Mouse (Mus musculus) spleen, adult 18-20 months (tissue): ENCODE data around the gene Cacna1d.

Source experiments
- DNase-seq, 2 experiments: peaks; one replicate each; pipeline ENCODE4 v3.0.0; 2022; ENCODE audit warnings: mixed read lengths in 2 of 2

Cacna1d gene

DNA sequence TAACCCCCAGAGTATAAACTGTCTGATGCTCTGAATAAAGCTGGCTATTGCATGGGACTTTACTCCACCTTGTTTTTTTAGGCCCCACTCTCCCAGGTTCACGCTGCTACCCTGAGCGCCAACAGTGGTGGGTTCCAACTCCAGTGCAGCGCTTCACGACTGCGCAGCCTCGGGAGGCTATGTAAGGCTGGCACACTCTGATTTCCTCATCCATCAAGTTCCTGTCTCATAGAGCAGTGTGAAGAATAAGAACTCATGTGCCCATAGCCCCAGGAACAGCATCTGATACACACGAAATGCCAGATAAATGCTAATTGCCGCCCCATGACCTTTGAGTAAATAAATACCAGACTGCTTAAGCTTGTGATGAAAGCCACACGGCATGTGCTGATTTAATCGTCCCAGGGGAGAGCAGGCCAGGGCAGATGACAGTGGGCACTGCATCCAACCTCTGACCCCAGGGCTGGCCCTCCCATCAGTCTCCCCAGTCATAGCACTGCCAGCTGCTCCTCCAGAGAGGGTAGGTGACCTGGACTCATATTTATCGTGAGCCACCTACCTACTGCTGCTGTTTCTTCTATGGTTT, 352.8 kb downstream of the Cacna1d start:
- DNase-seq = no peak

DNA sequence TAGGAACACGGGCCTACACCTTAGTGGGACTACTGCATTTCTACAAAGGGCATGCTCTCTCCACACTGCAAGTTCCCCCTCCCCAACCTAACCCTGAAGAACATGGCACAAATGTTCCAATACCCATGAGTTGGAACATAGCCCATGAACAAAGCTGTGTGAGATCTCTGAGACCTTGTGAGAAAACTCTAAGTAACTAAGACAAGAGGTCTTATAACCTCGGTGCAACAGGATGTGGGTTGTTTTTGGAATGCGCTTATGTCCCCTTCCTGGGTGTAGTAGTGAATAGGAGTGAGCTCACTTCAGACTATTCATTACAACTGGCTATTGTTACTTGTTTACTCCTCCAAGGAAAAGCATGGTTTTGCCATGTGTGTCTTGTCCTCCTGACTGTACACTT, 353.3 kb downstream of the Cacna1d start:
- DNase-seq = no peak

DNA sequence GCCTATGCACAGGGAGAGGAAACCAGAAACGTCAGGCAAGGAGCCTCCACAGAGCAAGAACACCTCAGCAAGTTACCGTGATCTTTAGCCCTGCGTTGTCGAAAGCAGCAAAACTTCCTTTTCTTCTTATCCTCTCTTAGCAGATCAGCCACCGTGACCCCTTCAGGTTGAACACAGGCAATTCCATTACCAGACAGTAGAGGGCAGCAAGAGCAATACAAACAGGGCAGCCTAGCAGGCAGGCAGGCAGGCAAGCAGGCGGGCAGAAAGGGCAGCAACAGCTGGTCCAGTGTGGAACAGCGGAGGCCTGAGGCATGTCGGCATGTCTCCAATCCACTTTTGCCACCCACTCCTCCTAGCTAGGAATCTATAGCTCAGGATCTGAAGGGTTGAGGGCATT, 354.3 kb downstream of the Cacna1d start:
- peak; percentile 68 to 81 for DNase-seq

DNA sequence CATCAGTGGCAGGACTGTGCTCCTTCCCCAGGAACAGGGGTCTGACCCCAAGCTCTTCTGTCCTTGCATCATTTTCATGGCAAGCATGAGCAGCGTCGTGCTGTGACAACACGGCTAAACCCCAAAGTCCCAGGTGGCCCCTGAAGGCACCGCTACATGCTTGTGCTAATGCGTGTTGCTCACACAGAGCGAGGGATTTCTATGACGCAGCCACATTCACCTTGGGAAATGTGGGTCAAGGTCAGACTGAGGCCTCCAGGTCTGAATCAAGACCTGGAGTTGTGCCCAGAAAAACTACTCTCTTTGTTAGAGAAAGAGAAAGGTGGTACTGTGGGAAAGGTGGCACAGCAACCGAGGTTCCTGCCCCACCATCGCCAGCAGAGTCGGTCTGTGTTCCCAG, 355.9 kb downstream of the Cacna1d start:
- DNase-seq = no peak

DNA sequence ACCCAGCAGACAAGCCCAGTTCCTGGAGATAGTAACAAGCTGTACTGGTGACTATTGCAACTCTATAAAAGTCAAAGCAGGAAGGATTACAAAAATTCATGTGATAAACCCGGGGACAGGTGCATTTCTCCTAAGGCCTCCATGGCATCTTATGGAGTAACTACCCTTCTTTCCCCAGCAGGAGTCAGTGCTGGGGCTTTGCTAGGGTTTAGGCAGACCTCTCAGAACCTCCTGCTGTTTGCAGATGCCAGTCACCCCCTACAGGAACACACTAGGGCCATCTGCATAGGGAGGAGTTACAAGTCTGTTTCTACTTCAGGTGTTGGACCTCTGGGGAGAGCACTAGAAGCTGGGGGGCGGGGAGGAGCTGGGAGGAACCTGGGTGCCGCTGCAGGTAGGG, 357.6 kb downstream of the Cacna1d start:
- DNase-seq = no peak

DNA sequence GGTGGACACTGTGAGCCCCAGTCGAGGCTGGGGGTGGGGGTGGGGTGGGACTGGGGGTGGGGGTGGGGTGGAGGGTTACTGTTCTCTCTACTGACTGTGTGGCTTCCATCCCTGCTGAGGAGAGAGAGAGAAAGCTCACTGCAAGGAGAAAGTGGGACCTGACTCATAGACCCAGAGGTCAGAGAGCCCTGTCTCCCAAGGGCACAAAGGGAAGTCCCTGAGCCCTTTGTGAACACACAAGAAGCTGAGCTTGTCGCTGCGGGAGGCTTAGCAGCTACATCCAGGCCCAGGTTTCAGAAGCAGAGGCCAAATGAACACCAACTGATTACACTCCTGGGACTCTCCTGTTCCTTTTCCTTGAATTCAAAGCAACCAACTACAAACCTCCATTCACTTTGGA, 360.0 kb downstream of the Cacna1d start:
- DNase-seq = no peak

DNA sequence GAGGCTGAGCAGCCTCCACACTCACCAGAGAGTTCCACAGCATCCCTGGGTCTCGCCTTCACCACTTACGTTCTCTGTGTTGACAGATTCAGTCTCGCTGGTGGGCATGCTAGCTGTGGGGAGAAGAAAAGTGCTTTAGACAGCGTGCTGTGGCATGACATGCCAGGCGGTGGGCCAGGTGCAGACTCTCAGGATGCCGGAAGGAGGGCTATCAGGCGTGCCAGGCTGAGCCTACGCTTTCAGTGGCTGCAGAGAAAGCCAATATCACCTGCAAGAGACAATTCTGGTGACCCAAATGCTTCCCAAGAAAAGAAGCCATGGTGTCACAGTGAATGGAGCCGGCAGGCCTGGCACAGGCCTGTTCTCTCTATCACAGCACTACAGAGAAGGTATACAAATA, 361.2 kb downstream of the Cacna1d start:
- no peak for DNase-seq

DNA sequence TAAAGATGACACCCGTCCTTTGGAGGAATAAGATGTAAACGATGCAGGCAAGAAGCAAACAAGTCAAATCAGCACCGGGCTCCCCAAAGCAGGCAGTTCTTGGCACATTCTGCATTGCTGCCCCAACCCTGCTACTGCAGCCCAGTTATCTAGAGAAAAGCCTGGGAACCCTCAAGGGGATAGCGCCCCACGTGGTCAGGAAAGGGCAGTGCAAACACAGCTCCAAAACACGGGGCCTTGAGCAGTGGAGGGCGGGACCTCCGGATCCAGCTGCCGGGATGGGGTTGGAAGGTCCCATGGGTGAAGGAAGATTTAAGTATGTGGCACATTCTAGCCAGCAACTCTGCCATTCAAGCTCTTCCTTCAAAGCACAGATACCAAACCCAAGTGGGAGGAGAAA, 361.9 kb downstream of the Cacna1d start:
- DNase-seq = peak in 1 of 2 experiments; percentile 25

DNA sequence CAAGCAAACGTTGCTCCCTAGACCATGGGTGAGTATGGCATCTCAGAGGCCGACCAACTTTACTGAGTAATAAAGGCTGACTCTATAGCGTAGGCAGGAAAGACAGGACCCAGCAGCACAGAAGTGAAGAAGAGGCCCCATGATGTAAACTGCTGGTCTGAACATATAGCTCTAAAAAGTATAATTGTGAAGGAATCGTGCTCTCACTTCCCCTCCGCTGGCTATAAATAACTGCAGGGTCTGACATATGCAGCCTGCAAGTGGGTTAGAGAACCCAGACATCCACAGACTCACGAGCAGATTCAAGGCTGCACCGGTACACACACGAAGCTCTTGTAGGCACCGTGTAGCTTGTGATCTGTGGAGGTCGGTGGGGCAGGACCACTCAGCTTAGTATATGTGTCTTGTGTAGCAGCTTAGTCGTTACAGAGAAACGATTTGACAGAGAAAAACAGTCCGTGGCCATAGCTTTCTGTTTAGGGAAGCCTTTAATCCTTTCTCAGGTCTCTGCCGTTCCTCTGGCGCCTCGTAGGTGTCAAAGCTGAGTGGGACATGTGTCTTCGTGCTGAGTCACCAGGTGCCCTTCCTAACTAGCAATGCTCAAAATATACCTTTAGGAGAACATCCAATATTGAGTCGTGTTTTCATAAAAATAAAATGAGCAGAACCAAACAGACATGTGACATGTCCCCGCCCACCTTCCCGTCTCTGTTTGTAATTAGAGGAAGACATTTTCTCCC, 366.1 kb downstream of the Cacna1d start:
- DNase-seq = peak in 1 of 2 experiments; percentile 22

DNA sequence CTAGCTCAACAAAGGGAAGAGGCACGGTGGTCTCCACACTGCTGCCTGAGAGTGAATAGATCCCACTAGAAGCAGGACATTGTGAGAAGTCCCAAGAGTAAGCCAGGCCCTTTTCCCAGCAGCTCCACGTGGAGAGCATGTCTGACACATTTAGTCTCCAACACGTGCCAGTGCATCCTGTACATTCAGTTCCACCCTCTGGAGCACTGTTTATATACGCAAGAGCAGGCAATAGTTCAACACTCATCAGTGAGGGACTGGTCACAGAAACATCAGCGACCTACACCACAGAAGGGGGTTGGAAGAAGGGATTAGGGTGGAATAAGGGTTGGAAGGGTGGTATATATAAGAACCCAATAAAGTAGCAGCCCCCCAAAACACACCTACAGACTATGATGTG, 371.2 kb downstream of the Cacna1d start:
- DNase-seq = no peak

DNA sequence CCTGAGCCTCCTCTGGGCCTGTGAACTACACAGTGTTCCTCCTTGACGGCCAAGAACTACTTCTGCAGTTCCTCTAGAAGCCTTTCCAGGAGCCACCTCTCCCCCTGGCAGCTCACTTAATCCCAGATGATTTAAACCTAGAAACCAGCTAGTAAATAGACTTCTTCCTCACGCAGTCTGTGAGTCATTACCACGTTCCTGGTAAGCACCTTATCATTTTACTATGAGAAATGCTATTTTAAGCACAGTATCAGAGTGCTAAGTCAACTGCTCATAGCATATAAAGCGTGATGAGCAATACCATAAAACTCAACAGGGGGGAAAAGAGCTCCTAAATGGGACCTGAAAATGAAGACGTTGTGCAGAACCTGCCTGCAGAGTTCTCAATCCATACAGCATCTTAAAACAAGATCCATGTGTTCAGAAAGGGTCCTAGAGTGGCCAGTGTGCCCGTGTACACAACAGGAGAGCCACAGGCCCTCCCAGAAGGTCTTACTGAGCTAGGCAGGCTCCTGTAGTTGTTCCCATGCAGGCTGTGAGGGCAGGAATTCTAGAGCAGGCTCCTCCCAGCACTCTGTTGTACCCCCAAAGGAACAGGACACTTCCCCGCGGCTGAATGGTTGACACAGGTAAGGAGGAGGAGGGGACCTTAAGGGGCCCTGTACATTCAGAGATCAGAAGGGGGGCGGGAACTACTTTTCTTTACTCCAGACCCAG, 377.7 kb downstream of the Cacna1d start:
- no peak for DNase-seq

DNA sequence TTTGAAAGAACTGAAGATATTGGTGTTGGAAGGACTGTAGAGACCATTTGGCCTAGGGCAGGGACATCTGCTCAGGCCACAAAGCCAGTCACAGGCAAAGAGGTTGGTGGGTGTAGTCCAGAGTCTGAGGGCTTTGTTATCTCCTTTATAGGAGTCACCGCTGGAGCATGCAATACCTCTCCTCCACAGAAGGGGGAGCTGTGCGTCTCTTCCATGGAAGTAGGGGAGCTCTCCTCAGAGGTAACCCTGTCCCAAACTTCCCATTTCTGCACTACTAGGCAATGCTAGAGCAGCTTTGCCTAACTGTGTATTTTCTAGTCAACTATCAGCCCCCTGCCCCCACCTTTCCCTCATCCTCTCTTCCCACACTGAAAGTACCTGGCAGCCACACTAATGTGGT, 382.2 kb downstream of the Cacna1d start:
- DNase-seq = peak in 1 of 2 experiments; percentile 19

DNA sequence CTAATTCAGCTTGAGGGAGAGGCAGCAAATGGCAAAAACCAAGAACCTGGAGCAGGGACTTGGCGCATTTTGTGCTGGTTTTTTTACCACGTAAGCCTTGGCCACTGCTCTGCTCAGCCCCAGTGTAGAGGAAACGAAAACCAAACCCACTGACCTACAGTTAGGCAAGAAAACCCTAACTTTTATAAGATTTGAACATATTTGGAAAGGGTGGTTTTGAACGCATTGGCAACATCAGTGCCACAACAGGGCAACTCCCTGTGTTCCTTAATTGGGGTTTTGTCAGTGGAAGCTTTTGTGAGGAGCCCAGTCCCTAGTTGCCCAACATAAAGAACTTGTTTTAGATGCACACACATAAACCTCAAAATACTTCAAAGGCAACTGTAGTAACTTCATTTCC, 384.7 kb downstream of the Cacna1d start:
- DNase-seq = no peak

DNA sequence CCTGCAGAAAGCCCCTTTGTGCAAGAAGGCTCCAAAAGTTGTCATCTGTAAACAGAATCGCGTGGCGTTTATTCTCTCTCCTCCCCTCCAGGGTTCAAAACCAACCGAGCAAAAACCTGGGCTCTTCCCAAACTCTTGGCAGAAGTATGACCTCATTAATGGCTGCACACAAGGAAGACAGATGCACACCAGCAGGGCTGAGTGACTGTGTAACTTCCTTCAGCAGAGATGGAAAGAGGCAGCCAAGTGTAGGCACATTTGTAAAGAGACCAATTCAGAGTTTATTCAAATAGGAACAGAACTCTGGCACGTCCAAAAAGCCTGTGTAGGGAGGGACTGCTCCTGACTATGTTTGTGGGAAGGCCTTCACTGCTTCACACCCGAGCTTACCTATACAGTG, 385.7 kb downstream of the Cacna1d start:
- no peak for DNase-seq

DNA sequence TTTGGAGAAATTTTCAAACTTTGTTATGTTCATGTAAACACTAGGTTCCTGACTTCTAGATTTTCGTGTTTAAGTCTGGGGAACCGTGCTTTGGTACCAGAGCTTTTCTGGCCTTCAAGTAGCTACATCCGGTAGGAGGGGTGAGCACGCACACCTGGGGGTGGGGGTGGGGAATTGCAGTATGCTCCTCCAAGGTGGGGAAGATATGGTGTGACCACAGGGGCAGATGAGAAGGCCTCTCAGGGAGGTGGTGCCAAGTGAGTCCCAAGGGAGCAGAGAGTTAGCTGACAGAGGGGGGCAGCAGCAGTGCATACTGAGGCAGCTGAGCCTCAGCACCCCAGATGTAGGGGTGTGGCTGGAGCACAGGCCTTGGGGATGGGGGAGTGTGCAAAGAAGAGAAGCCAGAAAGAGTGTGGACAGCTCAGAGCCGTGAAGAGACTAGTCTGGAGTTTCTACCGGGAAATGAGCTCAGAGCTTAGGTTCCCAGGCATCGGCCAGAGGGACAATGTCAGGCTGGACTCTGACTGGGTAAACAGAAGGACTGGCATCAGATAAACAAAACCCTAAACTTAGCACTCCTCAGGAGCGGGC, 387.2 kb downstream of the Cacna1d start:
- DNase-seq = no peak

DNA sequence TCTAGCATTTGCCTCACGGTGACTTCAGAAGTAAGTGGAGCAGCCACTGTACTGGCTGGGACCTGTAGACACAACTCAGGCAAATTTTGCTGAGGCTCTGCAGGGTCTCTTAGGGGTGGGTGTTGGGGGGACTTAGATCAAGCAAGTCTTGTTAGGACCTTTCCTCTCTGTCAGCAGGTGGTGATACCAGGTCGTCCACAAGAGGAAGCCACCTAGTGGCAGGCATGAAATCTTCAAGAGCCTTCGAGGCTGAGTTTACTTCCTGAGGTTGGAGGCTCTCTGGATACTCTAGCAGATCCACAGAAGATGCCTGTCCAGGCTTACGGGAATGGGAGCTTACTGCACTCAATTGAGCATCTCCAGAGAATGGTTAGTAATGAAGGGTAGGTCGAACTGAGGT, 394.0 kb downstream of the Cacna1d start:
- peak in 1 of 2 experiments; percentile 17 for DNase-seq

DNA sequence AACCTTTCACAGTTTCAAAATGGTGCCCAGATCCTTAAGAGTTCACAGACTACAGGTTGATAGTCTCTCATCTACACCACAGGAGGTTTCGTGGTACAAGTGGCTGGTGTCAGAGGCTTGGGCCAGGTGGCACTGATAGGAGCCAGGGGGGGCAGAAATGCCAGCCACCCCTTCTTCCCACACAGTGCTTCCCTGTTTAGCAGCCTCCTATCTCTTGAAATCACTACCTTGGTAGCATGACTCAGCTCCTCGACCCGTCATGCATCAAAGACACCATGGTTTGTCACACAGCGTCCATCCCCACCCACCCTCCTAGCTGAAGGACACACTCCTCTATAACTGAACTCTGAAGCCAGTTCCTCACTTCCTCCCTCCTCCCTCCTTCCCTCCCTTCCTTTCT, 398.8 kb downstream of the Cacna1d start:
- no peak for DNase-seq

DNA sequence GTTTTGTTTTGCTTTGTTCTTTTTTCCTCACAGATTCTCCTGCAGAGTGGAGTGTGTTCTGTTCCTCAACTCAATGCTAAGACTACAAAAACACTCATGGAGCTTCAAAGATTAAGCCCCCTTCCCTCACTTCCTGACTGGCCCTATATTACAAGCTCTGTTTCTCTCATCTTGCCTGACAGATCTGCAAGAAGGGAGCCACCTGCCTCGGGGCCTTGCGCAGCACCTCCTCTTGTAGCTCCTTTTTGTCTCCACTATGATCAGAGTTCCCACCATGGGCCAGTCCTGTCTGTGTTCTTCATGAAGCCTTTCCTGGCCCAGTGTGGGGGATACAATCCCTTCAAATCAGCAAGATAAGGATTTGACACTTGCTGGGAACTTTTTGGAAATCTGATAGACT, 399.2 kb downstream of the Cacna1d start:
- no peak for DNase-seq

DNA sequence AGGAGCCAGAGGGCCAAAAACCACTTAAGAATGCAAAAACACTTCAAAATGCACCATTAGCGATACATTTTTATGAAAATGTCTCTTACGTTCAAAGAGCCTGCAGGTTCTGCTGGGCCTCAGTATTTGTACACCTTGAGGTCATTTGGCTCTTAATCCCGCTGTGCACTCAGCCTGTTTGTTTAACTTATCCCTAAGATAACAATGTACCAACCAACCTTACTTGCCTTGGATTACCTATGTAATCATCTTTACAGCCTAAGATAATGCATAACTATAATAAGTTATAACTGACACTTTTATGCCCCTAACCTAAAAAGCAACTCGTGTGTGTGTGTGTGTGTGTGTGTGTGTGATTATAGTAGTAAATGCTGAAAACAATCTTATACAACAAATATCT, 411.5 kb downstream of the Cacna1d start:
- no peak for DNase-seq

DNA sequence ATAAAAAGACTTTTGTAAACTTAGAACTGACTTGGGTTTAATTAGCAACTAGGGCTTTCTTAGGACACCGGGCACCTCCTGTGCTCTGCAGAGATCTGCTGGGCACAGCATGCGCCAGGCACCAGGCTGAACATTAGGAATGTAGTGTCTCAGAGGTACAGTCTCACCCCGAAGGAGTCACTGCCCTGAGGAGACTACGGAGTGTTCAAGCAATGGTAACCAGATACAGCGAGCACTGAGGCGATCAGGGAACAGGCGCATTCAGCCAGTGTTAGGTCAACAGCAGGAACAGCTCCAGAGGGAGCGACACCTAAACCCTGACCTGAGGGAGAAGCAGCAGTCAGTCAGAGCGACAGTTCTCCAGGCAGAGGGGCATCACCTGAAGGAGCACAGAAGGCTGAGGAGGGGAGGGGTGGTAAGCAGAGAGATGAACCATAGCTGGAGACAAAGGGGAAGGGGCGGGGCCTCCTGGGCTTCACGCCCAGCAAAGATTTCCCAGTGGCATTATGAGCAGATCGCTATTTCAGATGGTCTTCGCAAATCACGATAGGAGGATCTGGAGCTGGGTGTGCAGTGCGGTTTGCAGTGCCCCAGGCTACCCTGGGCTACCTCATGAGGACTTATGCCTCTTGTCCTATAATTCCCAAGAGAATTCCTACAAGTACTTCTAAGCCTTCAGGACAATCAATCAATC, 413.0 kb downstream of the Cacna1d start:
- no peak for DNase-seq

DNA sequence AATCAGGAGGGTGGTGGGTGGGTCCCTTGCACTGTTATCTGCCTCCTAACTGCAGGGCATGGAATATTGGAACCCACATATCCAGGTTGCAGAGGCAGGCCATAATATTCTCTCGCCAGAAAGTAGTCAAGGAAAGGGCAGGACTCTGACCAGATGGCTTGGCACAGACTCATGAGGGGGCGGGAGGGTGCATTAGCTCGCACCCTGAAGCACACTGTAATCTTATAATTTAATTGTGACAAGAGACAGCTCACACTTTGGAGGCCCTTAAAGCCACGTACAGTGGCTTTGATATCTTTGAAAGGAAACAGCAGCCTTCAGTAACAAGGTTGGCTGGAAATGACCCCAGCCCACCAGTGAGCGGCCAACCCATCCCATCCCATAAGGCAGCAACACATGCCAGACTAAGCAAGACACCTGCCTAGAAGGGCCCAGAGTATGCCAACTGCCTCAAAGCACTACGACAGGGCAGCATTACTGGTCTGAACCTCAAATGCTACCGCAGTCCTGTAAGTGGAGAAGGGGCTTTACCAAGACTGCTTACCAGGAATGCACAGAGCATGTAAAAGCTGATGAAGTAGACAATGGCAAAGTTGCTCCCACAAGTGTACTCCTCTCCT, 415.9 kb downstream of the Cacna1d start:
- no peak for DNase-seq

DNA sequence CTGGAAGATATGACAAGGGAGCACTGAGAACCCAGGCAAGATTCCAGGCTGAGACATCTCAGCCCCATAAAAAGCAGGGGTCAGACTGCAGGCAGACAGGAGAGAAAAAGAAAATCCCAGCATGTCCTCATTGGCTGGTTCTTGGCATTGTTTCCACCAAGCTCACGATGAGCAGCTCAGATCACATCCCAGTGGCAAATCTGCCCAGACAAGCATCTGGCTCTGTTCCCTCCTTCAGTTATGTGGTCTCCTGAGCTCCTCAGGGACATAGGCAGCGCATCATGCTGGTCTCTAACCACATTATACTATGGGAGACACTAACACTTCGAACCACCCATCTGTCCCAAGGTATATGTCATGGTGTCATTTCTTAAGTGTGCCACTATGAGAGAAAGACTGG, 422.7 kb downstream of the Cacna1d start:
- no peak for DNase-seq

DNA sequence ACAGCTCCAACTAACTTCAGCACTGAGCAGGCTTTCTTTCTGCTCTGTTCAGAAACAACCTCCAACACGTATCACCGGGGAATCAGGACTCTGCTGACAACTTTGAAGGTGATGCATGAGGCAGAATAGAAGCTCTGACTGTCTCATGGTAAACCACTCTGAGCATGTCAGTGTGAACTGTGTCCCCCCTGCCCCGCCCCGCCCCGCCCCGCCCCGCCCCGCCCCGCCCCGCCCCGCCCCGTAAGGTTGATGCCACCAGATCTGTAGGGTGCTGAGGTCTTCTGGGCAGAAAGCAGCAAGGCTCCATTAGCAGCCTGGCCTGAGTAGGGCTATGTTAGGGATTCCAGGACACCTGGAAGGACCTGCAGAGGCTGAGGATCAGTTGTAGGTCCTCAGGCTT, 424.5 kb downstream of the Cacna1d start:
- no peak for DNase-seq
